19 mouse cellular contexts compared by ENCODE assay signal in genomic region chr17:85072383-85072782, GRCm38 (mm10). TPM values are rescaled to one million over a fixed set of nuclear protein-coding genes. Genes with fewer than 3 reads are reported as not detected.
DNase-seq lines count a peak whose midpoint lies in the region; ATAC-seq lines count a peak whose summit lies in the region.
"Had no signal": no experiment of that assay in that cellular context is flagged by ENCODE, and none has a peak within 500 bp of the region (broad histone marks: within the 10 kb centered on the region; RNA-seq: fewer than 3 reads in every experiment).

No protein-coding gene starts in this region.

- 19% methylated on average over 11 of the region's 11 CpGs for WGBS in midbrain, embryonic 14.5 days
- 55% methylated on average over 11 of the region's 11 CpGs for WGBS in midbrain, embryonic 10.5 days
- 14% methylated on average over 11 of the region's 11 CpGs for WGBS in forebrain, embryonic 13.5 days
- 34% methylated on average over 11 of the region's 11 CpGs for WGBS in hindbrain, embryonic 14.5 days

- H3K4me1 ChIP-seq in midbrain, embryonic 14.5 days (ENCODE audit: control insufficient read depth, insufficient read depth, low read length), result no peaks in the 10 kb centered on the region
- H3K4me1 ChIP-seq in midbrain, embryonic 10.5 days, result peaks cover 20% of the 10 kb centered on the region
- peaks cover 18% of the 10 kb centered on the region for H3K4me1 ChIP-seq in forebrain, embryonic 13.5 days
- no peaks in the 10 kb centered on the region for H3K4me1 ChIP-seq in hindbrain, embryonic 14.5 days (replicated peaks; ENCODE audit: control insufficient read depth, insufficient read depth, low read length)

- H3K9me3 ChIP-seq in midbrain, embryonic 14.5 days (ENCODE audit: control insufficient read depth, low read length), result no peaks in the 10 kb centered on the region
- H3K9me3 ChIP-seq in midbrain, embryonic 10.5 days (replicated peaks), result no peaks in the 10 kb centered on the region
- H3K9me3 ChIP-seq in forebrain, embryonic 13.5 days (replicated peaks), result no peaks in the 10 kb centered on the region
- no peaks in the 10 kb centered on the region for H3K9me3 ChIP-seq in hindbrain, embryonic 14.5 days (ENCODE audit: control insufficient read depth, low read length)
- H3K9me3 ChIP-seq: megakaryocyte, embryonic 14.5 days had no signal

- no peak; the same call in 1 of the 2 replicates for ATAC-seq in midbrain, embryonic 14.5 days (ENCODE audit: low FRiP score, low TSS enrichment)
- peak; percentile 57; the same call in 1 of the 2 replicates for ATAC-seq in forebrain, embryonic 13.5 days
- ATAC-seq in hindbrain, embryonic 14.5 days (ENCODE audit: low FRiP score), result 0 out of 2 replicates have a peak, but pooled peaks have one; percentile 27
- ATAC-seq: activated CD4-positive, CD25-positive, alpha-beta regulatory T cell, adult 4 months had no signal

- no peaks in the 10 kb centered on the region for H3K27me3 ChIP-seq in midbrain, embryonic 14.5 days (ENCODE audit: control insufficient read depth, insufficient read depth, low read length)
- no peaks in the 10 kb centered on the region for H3K27me3 ChIP-seq in midbrain, embryonic 10.5 days (ENCODE audit: low read depth, poor library complexity, severe bottlenecking)
- no peaks in the 10 kb centered on the region for H3K27me3 ChIP-seq in forebrain, embryonic 13.5 days
- H3K27me3 ChIP-seq in hindbrain, embryonic 14.5 days (ENCODE audit: control insufficient read depth, insufficient read depth, low read length), result no peaks in the 10 kb centered on the region
- H3K27me3 ChIP-seq: megakaryocyte, embryonic 14.5 days had no signal

- peaks cover 65% of the 10 kb centered on the region for H3K36me3 ChIP-seq in midbrain, embryonic 14.5 days (ENCODE audit: control insufficient read depth, insufficient read depth, low read length)
- peaks cover 69% of the 10 kb centered on the region for H3K36me3 ChIP-seq in midbrain, embryonic 10.5 days
- peaks cover 64% of the 10 kb centered on the region for H3K36me3 ChIP-seq in forebrain, embryonic 13.5 days (ENCODE audit: poor library complexity, severe bottlenecking)
- peaks cover 81% of the 10 kb centered on the region for H3K36me3 ChIP-seq in hindbrain, embryonic 14.5 days (replicated peaks; ENCODE audit: control insufficient read depth, insufficient read depth)

- H3K27ac ChIP-seq in midbrain, embryonic 14.5 days (replicated peaks; ENCODE audit: low read depth, low read length), result peak overlapping the region; percentile 38; the same call in 1 of the 2 replicates
- no peak overlapping the region for H3K27ac ChIP-seq in midbrain, embryonic 10.5 days (replicated peaks)
- 0 out of 2 replicates have a peak overlapping the region, but pooled peaks have one; percentile 6 for H3K27ac ChIP-seq in forebrain, embryonic 13.5 days
- no peak overlapping the region for H3K27ac ChIP-seq in hindbrain, embryonic 14.5 days

- DNase-seq in midbrain, embryonic 14.5 days, result peak; percentile 68
- DNase-seq in midbrain, embryonic 10.5 days (ENCODE audit: low spot score), result no peak
- DNase-seq in hindbrain, embryonic 14.5 days (ENCODE audit: low spot score), result peak; percentile 28
- DNase-seq in thymus, postnatal 25 days, result no peak
- DNase-seq in layer of hippocampus, adult 9-10 months (ENCODE audit: low spot score), result no peak
- no peak for DNase-seq in layer of hippocampus, adult 11-12 months (ENCODE audit: low spot score)
- DNase-seq: adrenal gland, postnatal 36 days; cerebellum, postnatal 36 days; heart, adult 18-20 months; heart, postnatal 4 days; kidney, adult 18-20 months; liver; lung, embryonic 14.5 days; thymus, adult 2 months had no signal

- H3K9ac ChIP-seq in midbrain, embryonic 14.5 days (replicated peaks; ENCODE audit: low read length), result no peak overlapping the region
- H3K9ac ChIP-seq in forebrain, embryonic 13.5 days, result no peak overlapping the region
- no peak overlapping the region for H3K9ac ChIP-seq in hindbrain, embryonic 14.5 days
- H3K9ac ChIP-seq: lung, embryonic 14.5 days had no signal

- H3K4me3 ChIP-seq in midbrain, embryonic 14.5 days (replicated peaks; ENCODE audit: low read depth, low read length), result no peak overlapping the region
- H3K4me3 ChIP-seq in midbrain, embryonic 10.5 days, result no peak overlapping the region
- no peak overlapping the region for H3K4me3 ChIP-seq in forebrain, embryonic 13.5 days
- H3K4me3 ChIP-seq in hindbrain, embryonic 14.5 days (replicated peaks; ENCODE audit: low read length), result no peak overlapping the region
- H3K4me3 ChIP-seq: erythroblast, embryonic 14.5 days; layer of hippocampus, adult 2 months; megakaryocyte, embryonic 14.5 days had no signal

- H3K4me2 ChIP-seq in midbrain, embryonic 14.5 days (ENCODE audit: low read length), result peak overlapping the region; percentile 20; the same call in 1 of the 2 replicates
- H3K4me2 ChIP-seq in forebrain, embryonic 13.5 days, result peak overlapping the region; percentile 38
- H3K4me2 ChIP-seq in hindbrain, embryonic 14.5 days (replicated peaks), result peak overlapping the region; percentile 6; the same call in 1 of the 2 replicates
- H3K4me2 ChIP-seq: lung, embryonic 14.5 days had no signal

RNA-seq across cellular contexts. Expression of gene Prepl, which starts 17.7 kb away (rescaled TPM):
- 97.7 and 129 TPM in 2 replicates for polyA plus RNA-seq in midbrain, embryonic 14.5 days (2014; fragmentation: Nextera tagmentation; extraction: Ambion mirVana)
- polyA plus RNA-seq in midbrain, embryonic 10.5 days (2016; fragmentation: Nextera tagmentation; extraction: Ambion mirVana), result 30.9 and 40.9 TPM in 2 replicates
- 44.0 and 46.0 TPM in 2 replicates for polyA plus RNA-seq in forebrain, embryonic 13.5 days (2015; fragmentation: Nextera tagmentation; extraction: Ambion mirVana)
- 161 and 200 TPM in 2 replicates for polyA plus RNA-seq in hindbrain, embryonic 14.5 days (2014; fragmentation: Nextera tagmentation; extraction: Ambion mirVana)

RNA-seq across cellular contexts. Expression of gene Camkmt, which starts 18.0 kb away (rescaled TPM):
- polyA plus RNA-seq in midbrain, embryonic 14.5 days (2014; fragmentation: Nextera tagmentation; extraction: Ambion mirVana), result 19.4 and 20.8 TPM in 2 replicates
- polyA plus RNA-seq in midbrain, embryonic 10.5 days (2016; fragmentation: Nextera tagmentation; extraction: Ambion mirVana), result 12.1 and 13.3 TPM in 2 replicates
- polyA plus RNA-seq in forebrain, embryonic 13.5 days (2015; fragmentation: Nextera tagmentation; extraction: Ambion mirVana), result 15.3 and 17.0 TPM in 2 replicates
- polyA plus RNA-seq in hindbrain, embryonic 14.5 days (2014; fragmentation: Nextera tagmentation; extraction: Ambion mirVana), result 20.4 and 23.6 TPM in 2 replicates

RNA-seq across cellular contexts. Expression of gene Slc3a1, which starts 44.2 kb away (rescaled TPM):
- polyA plus RNA-seq in midbrain, embryonic 14.5 days (2014; fragmentation: Nextera tagmentation; extraction: Ambion mirVana), result 0.37 and 0.42 TPM in 2 replicates
- 0.23 and 0.40 TPM in 2 replicates for polyA plus RNA-seq in midbrain, embryonic 10.5 days (2016; fragmentation: Nextera tagmentation; extraction: Ambion mirVana)
- polyA plus RNA-seq in forebrain, embryonic 13.5 days (2015; fragmentation: Nextera tagmentation; extraction: Ambion mirVana), result 0.39 and 0.54 TPM in 2 replicates
- 0.25 and 0.27 TPM in 2 replicates for polyA plus RNA-seq in hindbrain, embryonic 14.5 days (2014; fragmentation: Nextera tagmentation; extraction: Ambion mirVana)
- polyA plus RNA-seq: erythroblast, embryonic 14.5 days had no signal

Comparison
In these comparisons a context has a peak if more than half of its experiments do, and no peak if none do; other contexts are left out.
1. DNase-seq: peak in midbrain, embryonic 14.5 days (single experiment) and hindbrain, embryonic 14.5 days (single experiment); none in midbrain, embryonic 10.5 days (single experiment), thymus, postnatal 25 days (single experiment), layer of hippocampus, adult 9-10 months (single experiment) and layer of hippocampus, adult 11-12 months (single experiment).
2. H3K27ac ChIP-seq: peak in midbrain, embryonic 14.5 days (single experiment) and forebrain, embryonic 13.5 days (single experiment); none in midbrain, embryonic 10.5 days (single experiment) and hindbrain, embryonic 14.5 days (single experiment).
3. Peak in every context shown above with its lines, with median percentiles within 50 percentile points of each other: H3K4me2 ChIP-seq.